In the genomic region with DNA sequence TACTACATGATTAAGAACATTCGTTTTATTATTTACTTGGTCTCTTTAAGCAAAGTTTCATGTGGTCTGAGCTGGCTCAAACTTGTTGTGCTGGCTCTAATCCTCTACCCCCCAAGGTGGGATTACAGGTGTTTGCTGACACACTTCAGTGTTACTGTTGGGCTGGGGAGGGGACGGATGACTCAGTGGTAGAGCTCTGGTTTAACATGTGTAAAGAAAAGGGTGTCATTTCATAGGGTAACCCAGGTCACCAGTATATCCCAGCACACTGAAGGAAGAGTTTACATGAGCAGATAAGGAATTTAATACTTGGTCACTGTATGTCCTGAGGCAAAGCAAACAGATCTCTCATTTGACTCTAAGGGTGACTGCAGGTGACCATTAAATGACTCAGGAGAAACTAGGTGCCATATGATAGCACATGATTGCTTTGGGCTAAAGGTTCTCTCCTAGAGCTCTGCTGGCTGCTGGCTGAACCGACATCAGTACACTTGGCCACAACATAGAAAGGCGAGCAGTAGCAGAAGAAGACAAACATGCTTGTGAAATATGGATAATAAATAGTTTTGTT, we compare ENCODE assay signal across 21 mouse cellular contexts.
DNase-seq lines count a peak whose midpoint lies in the region; ATAC-seq lines count a peak whose summit lies in the region.
"Had no signal": no experiment of that assay in that cellular context is flagged by ENCODE, and none has a peak within 500 bp of the region (broad histone marks: within the 10 kb centered on the region; RNA-seq: fewer than 3 reads in every experiment).

No protein-coding gene starts in this region.

- ATAC-seq in embryonic facial prominence, embryonic 14.5 days (ENCODE audit: low read depth), result 0 out of 2 replicates have a peak, but pooled peaks have one; percentile 24
- ATAC-seq: forebrain, embryonic 13.5 days; forebrain, postnatal 0 days; hindbrain, embryonic 16.5 days had no signal

- 55% methylated on average over 4 of the region's 4 CpGs for WGBS in embryonic facial prominence, embryonic 14.5 days
- WGBS in embryonic facial prominence, embryonic 10.5 days, result 51% methylated on average over 4 of the region's 4 CpGs

- no peak overlapping the region for H3K9ac ChIP-seq in embryonic facial prominence, embryonic 14.5 days (ENCODE audit: low read depth, low read length)
- H3K9ac ChIP-seq: embryonic facial prominence, embryonic 13.5 days; forebrain, embryonic 13.5 days; forebrain, postnatal 0 days; heart, embryonic 12.5 days; hindbrain, embryonic 12.5 days had no signal

- H3K9me3 ChIP-seq in embryonic facial prominence, embryonic 14.5 days (ENCODE audit: control insufficient read depth, low read length), result no peaks in the 10 kb centered on the region
- H3K9me3 ChIP-seq in embryonic facial prominence, embryonic 10.5 days, result no peaks in the 10 kb centered on the region
- H3K9me3 ChIP-seq: embryonic facial prominence, embryonic 13.5 days; forebrain, embryonic 13.5 days; heart, embryonic 12.5 days; hindbrain, embryonic 12.5 days had no signal

- no peaks in the 10 kb centered on the region for H3K27me3 ChIP-seq in embryonic facial prominence, embryonic 14.5 days (replicated peaks; ENCODE audit: control insufficient read depth, insufficient read depth, low read length)
- no peaks in the 10 kb centered on the region for H3K27me3 ChIP-seq in embryonic facial prominence, embryonic 10.5 days (replicated peaks; ENCODE audit: low read depth, poor library complexity, severe bottlenecking)
- H3K27me3 ChIP-seq: CH12.LX; embryonic facial prominence, embryonic 13.5 days; forebrain, embryonic 13.5 days; heart, embryonic 12.5 days; hindbrain, embryonic 12.5 days had no signal

- H3K4me3 ChIP-seq in embryonic facial prominence, embryonic 14.5 days (ENCODE audit: low read depth, low read length), result no peak overlapping the region
- no peak overlapping the region for H3K4me3 ChIP-seq in embryonic facial prominence, embryonic 10.5 days
- H3K4me3 ChIP-seq: embryonic facial prominence, embryonic 13.5 days; forebrain, embryonic 13.5 days; heart, adult 2 months; heart, embryonic 12.5 days; hindbrain, embryonic 12.5 days had no signal

- no peaks in the 10 kb centered on the region for H3K36me3 ChIP-seq in embryonic facial prominence, embryonic 14.5 days (ENCODE audit: control insufficient read depth, insufficient read depth, low read length)
- no peaks in the 10 kb centered on the region for H3K36me3 ChIP-seq in embryonic facial prominence, embryonic 10.5 days (replicated peaks)
- H3K36me3 ChIP-seq: embryonic facial prominence, embryonic 13.5 days; hindbrain, embryonic 12.5 days had no signal

- H3K4me1 ChIP-seq in embryonic facial prominence, embryonic 14.5 days (ENCODE audit: control insufficient read depth, insufficient read depth, low read length), result 0 out of 2 replicates have a peak, but pooled peaks cover 4% of the 10 kb centered on the region
- peaks cover 8% of the 10 kb centered on the region; the same call in 1 of the 2 replicates for H3K4me1 ChIP-seq in embryonic facial prominence, embryonic 10.5 days
- H3K4me1 ChIP-seq: hindbrain, embryonic 12.5 days had no signal

- DNase-seq in embryonic facial prominence, embryonic 14.5 days (ENCODE audit: low spot score), result no peak
- no peak for DNase-seq in embryonic facial prominence, embryonic 10.5 days (ENCODE audit: low spot score)
- peak; percentile 11 for DNase-seq in A20 (ENCODE audit: low read depth, low spot score)
- DNase-seq in induced T-regulatory cell, adult 2 months (ENCODE audit: low read depth), result peak; percentile 71
- DNase-seq in skeletal muscle tissue, adult 2 months (ENCODE audit: low read depth, low spot score), result peak; percentile 38
- no peak for DNase-seq in kidney, postnatal 4 days
- DNase-seq in Muller cell, postnatal 12 days (ENCODE audit: inconsistent ontology term), result no peak
- no peak for DNase-seq in left cerebral cortex, adult 11 months (ENCODE audit: low spot score)
- DNase-seq: adrenal gland, postnatal 10 days; cerebellum, adult 11-12 months; cerebellum, adult 9-10 months; cerebellum, postnatal 25 days; forebrain, postnatal 0 days; heart, adult 2 months; heart, postnatal 4 days had no signal

- no peak overlapping the region for H3K4me2 ChIP-seq in embryonic facial prominence, embryonic 14.5 days (ENCODE audit: low read depth, low read length)
- H3K4me2 ChIP-seq: embryonic facial prominence, embryonic 13.5 days; forebrain, embryonic 13.5 days; heart, embryonic 12.5 days; hindbrain, embryonic 12.5 days had no signal

- H3K27ac ChIP-seq in embryonic facial prominence, embryonic 14.5 days (replicated peaks; ENCODE audit: low read depth, low read length), result no peak overlapping the region
- no peak overlapping the region for H3K27ac ChIP-seq in embryonic facial prominence, embryonic 10.5 days (replicated peaks)
- H3K27ac ChIP-seq: embryonic facial prominence, embryonic 13.5 days; forebrain, embryonic 13.5 days; heart, adult 2 months; hindbrain, embryonic 12.5 days had no signal

Comparison
In these comparisons a context has a peak if more than half of its experiments do, and no peak if none do; other contexts are left out.
1. DNase-seq: peak in A20 (single experiment), induced T-regulatory cell, adult 2 months (single experiment) and skeletal muscle tissue, adult 2 months (single experiment); none in embryonic facial prominence, embryonic 14.5 days (single experiment), embryonic facial prominence, embryonic 10.5 days (single experiment), kidney, postnatal 4 days (0 of 2), Muller cell, postnatal 12 days (single experiment) and left cerebral cortex, adult 11 months (single experiment).